Mouse (Mus musculus): ENCODE data around the gene Gimap3. TPM values are rescaled to one million over a fixed set of nuclear protein-coding genes. Genes with fewer than 3 reads are reported as not detected.

The Gimap3 gene
- polyA plus RNA-seq, 1 experiment from 2014 or later: not detected

DNA sequence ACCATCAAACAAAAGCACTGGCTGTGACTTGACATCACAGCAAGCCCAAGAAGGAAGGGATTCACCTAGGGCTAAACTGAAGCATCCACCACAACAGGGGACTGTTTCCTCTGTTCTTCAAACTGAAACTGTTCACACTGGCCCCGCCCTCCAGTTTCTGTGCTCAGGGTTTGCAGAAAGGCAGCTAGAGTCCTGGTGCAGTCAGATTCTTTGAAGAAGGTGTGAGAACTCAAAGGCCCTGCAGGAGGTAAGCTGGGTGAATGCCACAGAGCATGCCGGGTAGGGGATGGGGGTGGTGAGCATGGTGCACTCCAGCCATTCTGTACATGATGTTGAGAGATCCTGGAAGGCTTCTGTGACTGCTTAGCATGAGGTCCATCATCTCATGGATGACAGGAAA, 52.2 kb downstream of the Gimap3 start, which contains the start of the genes Gm28053 and Gimap7:
Gm28053 (plus strand) TSS at position 153 of the 400 bp plus-strand sequence.
Gimap7 (plus strand) TSS at position 167 of the 400 bp plus-strand sequence.
- H3K9me3 ChIP-seq (ENCODE audit: control insufficient read depth, low read length): no peaks in the 10 kb centered on the region
- 58% methylated on average over 2 of the region's 2 CpGs for WGBS
- H3K27me3 ChIP-seq (ENCODE audit: control insufficient read depth, insufficient read depth, low read length): no peaks in the 10 kb centered on the region
- H3K4me1 ChIP-seq (ENCODE audit: control insufficient read depth, insufficient read depth, low read length): no peaks in the 10 kb centered on the region
- no peak for ATAC-seq (ENCODE audit: low read depth)
- H3K27ac ChIP-seq (ENCODE audit: low read depth, low read length): no peak within 1 kb of the TSS
- no peaks in the 10 kb centered on the region for H3K36me3 ChIP-seq (ENCODE audit: control insufficient read depth, insufficient read depth, low read length)
- no peak within 1 kb of the TSS for H3K9ac ChIP-seq (replicated peaks; ENCODE audit: low read depth, low read length)
- H3K4me3 ChIP-seq (ENCODE audit: low read depth, low read length): no peak within 1 kb of the TSS
- H3K4me2 ChIP-seq (ENCODE audit: low read depth, low read length): no peak within 1 kb of the TSS

Other genes with a start within 250 kb of the Gimap3 start
- gene Atp6v0e2, start 233.2 kb downstream of the Gimap3 start, polyA plus RNA-seq (2014; fragmentation: Nextera tagmentation; extraction: Ambion mirVana): 248 and 275 TPM in 2 replicates
- 15.1 and 22.8 TPM in 2 replicates for gene Lrrc61, start 216.1 kb downstream of the Gimap3 start, polyA plus RNA-seq (2014; fragmentation: Nextera tagmentation; extraction: Ambion mirVana)
- gene Rarres2, start 198.1 kb downstream of the Gimap3 start, polyA plus RNA-seq (2014; fragmentation: Nextera tagmentation; extraction: Ambion mirVana): 0.68 and 11.8 TPM in 2 replicates
- gene Gm45021, start 181.2 kb downstream of the Gimap3 start, polyA plus RNA-seq (2014; fragmentation: Nextera tagmentation; extraction: Ambion mirVana): 0.90 TPM in 1 of 2 replicates, not detected in the other
- 38.9 and 40.8 TPM in 2 replicates for gene Repin1, start 177.0 kb downstream of the Gimap3 start, polyA plus RNA-seq (2014; fragmentation: Nextera tagmentation; extraction: Ambion mirVana)
- gene Gm44965, start 176.9 kb downstream of the Gimap3 start, polyA plus RNA-seq (2014; fragmentation: Nextera tagmentation; extraction: Ambion mirVana): not detected in 2 replicates
- gene Zfp775, start 168.8 kb downstream of the Gimap3 start, polyA plus RNA-seq (2014; fragmentation: Nextera tagmentation; extraction: Ambion mirVana): 12.3 and 17.6 TPM in 2 replicates
- gene AI854703, start 144.1 kb downstream of the Gimap3 start, polyA plus RNA-seq (2014; fragmentation: Nextera tagmentation; extraction: Ambion mirVana): 20.5 and 26.9 TPM in 2 replicates
- 0.20 and 0.35 TPM in 2 replicates for gene Gimap8, start 123.6 kb downstream of the Gimap3 start, polyA plus RNA-seq (2014; fragmentation: Nextera tagmentation; extraction: Ambion mirVana)
- 0.70 and 1.5 TPM in 2 replicates for gene Gimap9, start 94.7 kb downstream of the Gimap3 start, polyA plus RNA-seq (2014; fragmentation: Nextera tagmentation; extraction: Ambion mirVana)
- 0.33 and 1.4 TPM in 2 replicates for gene Gimap4, start 86.3 kb downstream of the Gimap3 start, polyA plus RNA-seq (2014; fragmentation: Nextera tagmentation; extraction: Ambion mirVana)
- 5.8 and 8.9 TPM in 2 replicates for gene Gimap6, start 62.6 kb downstream of the Gimap3 start, polyA plus RNA-seq (2014; fragmentation: Nextera tagmentation; extraction: Ambion mirVana)
- not detected in 2 replicates for gene Gm28053, start 52.2 kb downstream of the Gimap3 start, polyA plus RNA-seq (2014; fragmentation: Nextera tagmentation; extraction: Ambion mirVana)
- not detected in 2 replicates for gene Gimap7, start 52.2 kb downstream of the Gimap3 start, polyA plus RNA-seq (2014; fragmentation: Nextera tagmentation; extraction: Ambion mirVana)
- gene Gimap1, start 31.8 kb downstream of the Gimap3 start, polyA plus RNA-seq (2014; fragmentation: Nextera tagmentation; extraction: Ambion mirVana): 2.8 and 4.9 TPM in 2 replicates
- gene Gimap5, start 24.7 kb downstream of the Gimap3 start, polyA plus RNA-seq (2014; fragmentation: Nextera tagmentation; extraction: Ambion mirVana): 0.84 and 1.5 TPM in 2 replicates
- 16.7 and 26.9 TPM in 2 replicates for gene Tmem176a, start 70.1 kb upstream of the Gimap3 start, polyA plus RNA-seq (2014; fragmentation: Nextera tagmentation; extraction: Ambion mirVana)
- 88.1 and 135 TPM in 2 replicates for gene Tmem176b, start 70.6 kb upstream of the Gimap3 start, polyA plus RNA-seq (2014; fragmentation: Nextera tagmentation; extraction: Ambion mirVana)
- not detected in 2 replicates for gene Aoc1, start 102.0 kb upstream of the Gimap3 start, polyA plus RNA-seq (2014; fragmentation: Nextera tagmentation; extraction: Ambion mirVana)
- not detected in 2 replicates for gene 1600015I10Rik, start 159.0 kb upstream of the Gimap3 start, polyA plus RNA-seq (2014; fragmentation: Nextera tagmentation; extraction: Ambion mirVana)
- not detected in 2 replicates for gene Doxl2, start 204.1 kb upstream of the Gimap3 start, polyA plus RNA-seq (2014; fragmentation: Nextera tagmentation; extraction: Ambion mirVana)
- not detected in 2 replicates for gene Svs1, start 216.0 kb upstream of the Gimap3 start, polyA plus RNA-seq (2014; fragmentation: Nextera tagmentation; extraction: Ambion mirVana)